22 mouse cellular contexts compared by ENCODE assay signal in the genomic region with DNA sequence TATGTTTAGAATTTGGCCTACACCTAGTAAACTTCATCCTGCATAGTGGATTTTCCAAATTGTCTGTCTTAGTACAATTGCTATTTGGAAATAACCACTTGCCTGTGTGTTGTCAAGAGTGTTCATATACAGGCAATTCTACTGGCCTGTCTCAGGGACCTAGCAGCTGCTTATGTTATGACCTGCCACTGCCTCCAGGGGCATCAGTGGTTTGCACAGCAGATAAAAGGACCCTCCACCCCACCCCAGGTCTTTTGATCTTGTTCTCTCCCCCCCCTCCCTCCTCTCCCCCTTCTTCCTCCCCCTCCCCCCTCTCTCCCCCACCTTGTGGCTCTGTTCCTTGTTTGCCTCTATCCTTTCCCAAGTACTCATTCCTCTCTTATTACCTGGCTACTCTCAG.
DNase-seq lines count a peak whose midpoint lies in the region; ATAC-seq and TF ChIP-seq lines count a peak whose summit lies in the region.
"Had no signal": no experiment of that assay in that cellular context is flagged by ENCODE, and none has a peak within 500 bp of the region (broad histone marks: within the 10 kb centered on the region; RNA-seq: fewer than 3 reads in every experiment).

No protein-coding gene starts in this region.

- H3K27ac ChIP-seq in midbrain, embryonic 11.5 days (ENCODE audit: low read depth, low read length) = no peak overlapping the region
- H3K27ac ChIP-seq in midbrain, embryonic 14.5 days (replicated peaks; ENCODE audit: low read depth, low read length) = no peak overlapping the region
- no peak overlapping the region for H3K27ac ChIP-seq in ES-E14 (ENCODE audit: insufficient read depth, low read depth, low read length, poor library complexity, severe bottlenecking)
- H3K27ac ChIP-seq: embryonic facial prominence, embryonic 13.5 days; embryonic facial prominence, embryonic 15.5 days; forebrain, embryonic 10.5 days; forebrain, embryonic 12.5 days had no signal

- H3K4me2 ChIP-seq in midbrain, embryonic 11.5 days = no peak overlapping the region
- H3K4me2 ChIP-seq in midbrain, embryonic 14.5 days (ENCODE audit: low read length) = no peak overlapping the region
- H3K4me2 ChIP-seq: embryonic facial prominence, embryonic 13.5 days; embryonic facial prominence, embryonic 15.5 days; forebrain, embryonic 12.5 days had no signal

- DNase-seq in midbrain, embryonic 11.5 days (ENCODE audit: low spot score, missing footprints) = no peak
- DNase-seq in midbrain, embryonic 14.5 days = no peak
- DNase-seq in ES-E14 (ENCODE audit: low read depth, low spot score) (peak; percentile 20), ZHBTc4 (ENCODE audit: low read depth, low spot score) (peak; percentile 37)
- DNase-seq in cerebellum, adult 9-11 months = no peak
- DNase-seq: adrenal gland, adult 2 months; adrenal gland, postnatal 10 days; adrenal gland, postnatal 25 days; cerebellum, adult 11-12 months; cerebellum, adult 2 months; cerebellum, adult 9-10 months; cerebellum, postnatal 14 days; cerebellum, postnatal 36 days; embryo, embryonic 11 days had no signal

- H3K9ac ChIP-seq in midbrain, embryonic 11.5 days (ENCODE audit: low read length) = no peak overlapping the region
- no peak overlapping the region for H3K9ac ChIP-seq in midbrain, embryonic 14.5 days (replicated peaks; ENCODE audit: low read length)
- H3K9ac ChIP-seq in ES-E14 (ENCODE audit: insufficient read depth, low read depth, low read length, poor library complexity, severe bottlenecking) = no peak overlapping the region
- H3K9ac ChIP-seq: embryonic facial prominence, embryonic 13.5 days; embryonic facial prominence, embryonic 15.5 days; forebrain, embryonic 12.5 days had no signal

- H3K4me3 ChIP-seq in midbrain, embryonic 11.5 days (ENCODE audit: low read depth, low read length) = no peak overlapping the region
- H3K4me3 ChIP-seq in midbrain, embryonic 14.5 days (replicated peaks; ENCODE audit: low read depth, low read length) = no peak overlapping the region
- H3K4me3 ChIP-seq in ES-E14 (ENCODE audit: insufficient read depth in 1 of 2, low read depth in 1 of 2, low read length in 2 of 2, poor library complexity in 1 of 2, severe bottlenecking in 1 of 2) = no peak overlapping the region
- H3K4me3 ChIP-seq: embryonic facial prominence, embryonic 13.5 days; embryonic facial prominence, embryonic 15.5 days; erythroblast, embryonic 14.5 days; forebrain, embryonic 10.5 days; forebrain, embryonic 12.5 days had no signal

- ATAC-seq in midbrain, embryonic 11.5 days (ENCODE audit: low FRiP score) = 0 out of 2 replicates have a peak, but pooled peaks have one; percentile 52
- no peak for ATAC-seq in midbrain, embryonic 14.5 days (ENCODE audit: low FRiP score, low TSS enrichment)
- ATAC-seq in cerebellum, adult (ENCODE audit: insufficient number of reproducible peaks, low FRiP score, low TSS enrichment) = no peak
- ATAC-seq: forebrain, embryonic 14.5 days; forebrain, embryonic 16.5 days had no signal

- H3K4me1 ChIP-seq in midbrain, embryonic 11.5 days (ENCODE audit: control insufficient read depth, insufficient read depth, low read length) = no peaks in the 10 kb centered on the region
- no peaks in the 10 kb centered on the region for H3K4me1 ChIP-seq in midbrain, embryonic 14.5 days (ENCODE audit: control insufficient read depth, insufficient read depth, low read length)
- H3K4me1 ChIP-seq in ES-E14 (ENCODE audit: control insufficient read depth in 2 of 2, insufficient read depth in 2 of 2, low read length in 2 of 2, poor library complexity in 1 of 2) = no peaks in the 10 kb centered on the region
- H3K4me1 ChIP-seq: embryonic facial prominence, embryonic 13.5 days; embryonic facial prominence, embryonic 15.5 days; forebrain, embryonic 10.5 days; forebrain, embryonic 12.5 days had no signal

- H3K36me3 ChIP-seq in midbrain, embryonic 11.5 days (ENCODE audit: control insufficient read depth, insufficient read depth, low read length) = no peaks in the 10 kb centered on the region
- no peaks in the 10 kb centered on the region for H3K36me3 ChIP-seq in midbrain, embryonic 14.5 days (ENCODE audit: control insufficient read depth, insufficient read depth, low read length)
- H3K36me3 ChIP-seq in ES-E14 (ENCODE audit: control insufficient read depth, insufficient read depth, low read length, poor library complexity, severe bottlenecking) = no peaks in the 10 kb centered on the region
- H3K36me3 ChIP-seq: embryonic facial prominence, embryonic 13.5 days; embryonic facial prominence, embryonic 15.5 days; forebrain, embryonic 10.5 days; forebrain, embryonic 12.5 days had no signal

- H3K27me3 ChIP-seq in midbrain, embryonic 11.5 days (ENCODE audit: control insufficient read depth, insufficient read depth, low read length) = no peaks in the 10 kb centered on the region
- H3K27me3 ChIP-seq in midbrain, embryonic 14.5 days (ENCODE audit: control insufficient read depth, insufficient read depth, low read length) = no peaks in the 10 kb centered on the region
- H3K27me3 ChIP-seq: embryonic facial prominence, embryonic 13.5 days; embryonic facial prominence, embryonic 15.5 days; forebrain, embryonic 12.5 days had no signal

- in situ Hi-C loops in ES-E14 (cut with MboI; ENCODE audit: low sequenced_read_pairs in 2 of 2, unreplicated experiment in 2 of 2) = no loop called here

- no peaks in the 10 kb centered on the region for H3K9me3 ChIP-seq in midbrain, embryonic 11.5 days (ENCODE audit: control insufficient read depth, low read length)
- no peaks in the 10 kb centered on the region for H3K9me3 ChIP-seq in midbrain, embryonic 14.5 days (ENCODE audit: control insufficient read depth, low read length)
- no peaks in the 10 kb centered on the region for H3K9me3 ChIP-seq in ES-E14 (ENCODE audit: control insufficient read depth, insufficient read depth, low read depth, low read length)
- H3K9me3 ChIP-seq: embryonic facial prominence, embryonic 13.5 days; embryonic facial prominence, embryonic 15.5 days; forebrain, embryonic 10.5 days; forebrain, embryonic 12.5 days had no signal

TF ChIP-seq in ES-E14, 5 proteins besides CTCF, POLR2A, EP300 and RAD21:
- TF ChIP-seq ZC3H11A (IDR thresholded peaks at IDR 0.05; ENCODE audit: borderline replicate concordance, low read depth, low read length) = no peak
- no peak for TF ChIP-seq MAFK (IDR thresholded peaks at IDR 0.05; ENCODE audit: insufficient read depth, low read depth, low read length)
- TF ChIP-seq CHD2 (IDR thresholded peaks at IDR 0.05; ENCODE audit: low read depth, low read length) = no peak
- no peak for TF ChIP-seq HCFC1 (IDR thresholded peaks at IDR 0.05; ENCODE audit: borderline replicate concordance, insufficient read depth, low read length)
- TF ChIP-seq ZNF384 (IDR thresholded peaks at IDR 0.05; ENCODE audit: low read depth, low read length) = no peak
TF ChIP-seq in ES-E14: peak in this region for 0.

Comparison
In these comparisons a context has a peak if more than half of its experiments do, and no peak if none do; other contexts are left out.
1. DNase-seq: peak in ES-E14 (single experiment) and ZHBTc4 (single experiment); none in midbrain, embryonic 11.5 days (single experiment), midbrain, embryonic 14.5 days (single experiment) and cerebellum, adult 9-11 months (single experiment).